Mouse (Mus musculus): ENCODE data around the gene Ankrd33b. TPM values are rescaled to one million over a fixed set of nuclear protein-coding genes. Genes with fewer than 3 reads are reported as not detected.

Gene Ankrd33b
- polyA plus RNA-seq, 1 experiment from 2014 or later: 0.28 TPM

DNA sequence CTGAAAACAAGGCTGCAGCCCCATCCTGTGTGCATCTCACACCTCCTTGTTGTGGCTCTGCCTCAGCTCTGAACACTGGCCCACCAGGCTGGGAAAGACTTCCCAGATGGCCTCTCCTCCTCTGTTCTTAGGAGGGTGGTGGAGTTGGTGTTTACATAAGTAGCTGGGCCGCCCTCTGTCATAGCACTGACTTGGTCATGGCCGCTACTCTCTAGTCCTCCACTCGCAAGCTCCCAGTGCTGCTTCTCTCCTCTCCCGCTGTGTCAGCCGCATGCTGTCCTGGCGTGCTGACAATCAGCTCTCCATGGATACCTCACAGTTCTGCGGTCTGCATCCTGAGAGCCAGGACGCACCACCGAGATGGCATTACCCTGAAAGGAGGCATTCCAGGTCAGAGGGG lies 120.5 kb downstream of the Ankrd33b start:
- no peak overlapping the region for H3K4me3 ChIP-seq (replicated peaks)
- no peak overlapping the region for H3K9ac ChIP-seq
- H3K27me3 ChIP-seq: no peaks in the 10 kb centered on the region
- WGBS (ENCODE audit: insufficient replicate concordance): 81% methylated on average over 9 of the region's 9 CpGs
- peaks cover 43% of the 10 kb centered on the region for H3K4me1 ChIP-seq (replicated peaks)
- peaks cover 3% of the 10 kb centered on the region for H3K36me3 ChIP-seq
- H3K27ac ChIP-seq: no peak overlapping the region
- no peak for ATAC-seq (ENCODE audit: low read depth)
- DNase-seq: no peak
- H3K9me3 ChIP-seq (replicated peaks): no peaks in the 10 kb centered on the region
- H3K4me2 ChIP-seq: no peak overlapping the region

DNA sequence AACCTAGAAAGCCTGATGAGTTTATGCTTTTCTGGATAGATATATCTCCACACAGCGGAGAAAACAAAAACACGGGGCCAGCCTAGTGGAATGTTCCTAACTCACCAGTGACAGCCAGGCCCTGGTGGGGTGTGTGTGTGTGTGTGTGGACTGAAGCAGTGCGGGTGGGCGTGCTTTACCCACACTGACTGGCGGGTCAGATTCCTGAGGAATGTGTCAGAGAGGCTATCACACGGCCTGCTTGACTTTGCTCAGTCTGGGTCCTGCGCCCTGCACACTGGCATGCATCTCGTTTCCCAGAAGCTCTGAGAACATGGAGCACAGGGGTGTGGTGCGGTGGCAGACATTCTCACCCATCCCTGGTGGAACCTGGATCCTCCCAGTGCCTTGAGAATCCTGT lies 121.6 kb downstream of the Ankrd33b start:
- 73% methylated on average over 9 of the region's 9 CpGs for WGBS (ENCODE audit: insufficient replicate concordance)
- Histone ChIP-seq H3K36me3 (peaks cover 13% of the 10 kb centered on the region), H3K4me3 (replicated peaks) (no peak overlapping the region), H3K27ac (no peak overlapping the region), H3K9ac (no peak overlapping the region), H3K4me2 (no peak overlapping the region), H3K4me1 (replicated peaks) (peaks cover 32% of the 10 kb centered on the region), H3K9me3 (replicated peaks) (no peaks in the 10 kb centered on the region), H3K27me3 (no peaks in the 10 kb centered on the region)
- ATAC-seq (ENCODE audit: low read depth) (no peak), DNase-seq (no peak)

DNA sequence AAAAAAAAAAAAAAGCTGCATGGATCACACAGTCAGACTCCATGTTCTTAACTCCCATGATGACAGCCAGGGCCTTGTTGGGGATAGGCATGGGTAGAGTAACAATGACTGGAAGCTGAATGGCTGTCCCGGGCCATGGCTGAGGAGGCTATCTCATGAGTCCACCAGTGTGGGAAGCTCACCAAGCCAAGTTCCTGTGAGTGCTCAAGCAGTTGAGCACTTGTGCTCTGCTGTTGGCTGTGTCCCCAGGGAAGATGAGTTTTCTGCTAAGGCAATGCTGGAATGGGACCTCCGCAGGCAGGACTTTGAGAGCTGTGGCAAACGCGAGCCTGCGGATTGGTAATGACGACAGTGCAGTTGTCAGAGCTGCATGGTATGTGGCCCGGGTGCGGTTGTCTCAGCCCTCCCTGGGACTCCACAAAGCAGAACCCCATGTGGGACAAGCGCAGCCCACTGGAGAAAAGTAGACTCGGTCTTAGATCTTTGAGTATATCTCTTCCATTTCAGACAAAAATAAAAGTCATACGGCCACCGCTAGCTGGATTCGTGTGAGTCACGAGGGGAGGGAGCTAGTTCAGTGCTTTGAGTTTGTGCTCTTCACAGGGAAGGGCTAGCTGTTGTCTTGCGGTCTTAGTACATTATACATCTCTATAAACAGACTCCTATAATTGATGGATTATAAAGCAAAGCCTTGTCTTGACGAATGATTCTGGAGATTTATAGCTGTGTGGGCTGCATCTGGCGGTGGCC lies 122.7 kb downstream of the Ankrd33b start:
- ATAC-seq (ENCODE audit: low read depth): no peak

DNA sequence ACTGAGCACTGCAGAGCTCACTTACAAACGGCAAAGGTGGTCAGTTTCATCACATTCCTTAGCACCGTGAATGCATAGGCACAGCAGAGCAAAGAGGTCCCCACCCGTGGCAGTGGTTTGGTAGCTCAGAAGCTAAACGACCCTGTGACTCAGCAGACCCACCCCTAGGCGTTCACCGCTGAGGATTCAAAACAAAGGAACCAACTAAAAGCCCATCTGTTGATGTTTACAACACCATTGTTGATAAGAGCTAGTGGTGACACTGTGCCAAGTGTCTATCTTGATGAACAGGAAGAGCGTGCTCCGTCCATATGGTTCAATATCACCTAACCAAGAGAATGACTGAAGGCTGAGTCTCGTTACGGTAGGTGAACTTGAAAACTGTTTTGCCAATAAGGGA lies 124.3 kb downstream of the Ankrd33b start:
- ATAC-seq (ENCODE audit: low read depth) (peak; percentile 12; the same call in 1 of the 2 replicates), DNase-seq (no peak)
- Histone ChIP-seq H3K4me3 (replicated peaks) (no peak overlapping the region), H3K36me3 (peaks cover 27% of the 10 kb centered on the region), H3K27me3 (no peaks in the 10 kb centered on the region), H3K4me1 (replicated peaks) (peaks cover 12% of the 10 kb centered on the region), H3K27ac (no peak overlapping the region), H3K9me3 (replicated peaks) (no peaks in the 10 kb centered on the region), H3K9ac (no peak overlapping the region), H3K4me2 (no peak overlapping the region)
- 40% methylated on average over 10 of the region's 10 CpGs for WGBS (ENCODE audit: insufficient replicate concordance)

More for the DNA sequence above, 122.7 kb downstream of the Ankrd33b start:
- no peaks in the 10 kb centered on the region for H3K9me3 ChIP-seq (replicated peaks)
- no peak overlapping the region for H3K9ac ChIP-seq
- no peak overlapping the region for H3K4me2 ChIP-seq
- peaks cover 24% of the 10 kb centered on the region for H3K36me3 ChIP-seq
- DNase-seq: no peak
- 78% methylated on average over 17 of the region's 17 CpGs for WGBS (ENCODE audit: insufficient replicate concordance)
- no peaks in the 10 kb centered on the region for H3K27me3 ChIP-seq
- H3K27ac ChIP-seq: no peak overlapping the region
- H3K4me1 ChIP-seq (replicated peaks): peaks cover 21% of the 10 kb centered on the region
- H3K4me3 ChIP-seq (replicated peaks): no peak overlapping the region

Other genes starting within 250 kb of the Ankrd33b start
- 40.4 and 46.6 TPM in 2 replicates for gene Dap, start 143.4 kb downstream of the Ankrd33b start, polyA plus RNA-seq (2015; fragmentation: Nextera tagmentation; extraction: Ambion mirVana)
- 2.1 and 2.3 TPM in 2 replicates for gene Ropn1l, start 86.0 kb upstream of the Ankrd33b start, polyA plus RNA-seq (2015; fragmentation: Nextera tagmentation; extraction: Ambion mirVana)
- 12.7 and 16.2 TPM in 2 replicates for gene March6, start 163.3 kb upstream of the Ankrd33b start, polyA plus RNA-seq (2015; fragmentation: Nextera tagmentation; extraction: Ambion mirVana)
- gene Cmbl, start 197.7 kb upstream of the Ankrd33b start, polyA plus RNA-seq (2015; fragmentation: Nextera tagmentation; extraction: Ambion mirVana): 5.0 and 5.3 TPM in 2 replicates
- 409 and 450 TPM in 2 replicates for gene Cct5, start 234.1 kb upstream of the Ankrd33b start, polyA plus RNA-seq (2015; fragmentation: Nextera tagmentation; extraction: Ambion mirVana)
- gene Fam173b, start 234.1 kb upstream of the Ankrd33b start, polyA plus RNA-seq (2015; fragmentation: Nextera tagmentation; extraction: Ambion mirVana): 9.3 and 10.3 TPM in 2 replicates